Mouse (Mus musculus): Measurements from ENCODE around the gene Hsd17b1. TPM values are rescaled to one million over a fixed set of nuclear protein-coding genes. Genes with fewer than 3 reads are reported as not detected.

Gene Hsd17b1
- polyA plus RNA-seq, 1 experiment from 2014 or later = not detected

DNA sequence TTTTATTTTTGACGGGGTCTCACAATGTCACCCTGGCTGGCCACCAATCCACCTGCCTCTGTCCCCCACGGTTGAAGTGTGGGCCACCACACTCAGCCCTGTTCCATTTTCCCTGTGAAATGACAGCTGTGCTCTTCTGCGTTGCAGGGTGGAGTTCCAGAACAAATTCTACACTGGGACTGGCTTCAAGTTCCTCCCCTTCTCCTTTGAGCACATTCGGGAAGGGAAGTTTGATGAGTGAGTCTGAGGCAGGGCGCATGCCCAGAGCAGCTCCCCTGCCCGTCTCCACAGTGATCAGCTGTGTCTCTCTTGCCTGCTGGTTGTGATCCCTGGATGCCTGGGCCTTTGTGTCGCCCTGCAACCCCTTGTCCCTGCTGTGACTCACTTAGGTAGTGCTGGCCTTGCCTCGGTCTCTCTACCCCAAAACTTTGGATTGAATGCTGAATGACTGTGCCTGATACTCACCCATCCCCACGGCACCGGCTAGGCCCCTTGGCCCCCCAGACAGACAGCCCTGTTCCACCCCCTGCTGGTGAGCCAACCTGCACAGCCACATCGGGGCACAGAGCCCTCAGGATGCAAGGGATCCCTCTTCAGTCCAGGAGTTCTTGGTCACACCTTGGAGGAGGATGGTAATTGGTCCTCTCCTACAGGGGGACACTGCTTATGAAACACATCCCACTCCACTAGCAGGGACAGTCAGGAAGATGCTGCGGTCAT lies 15.9 kb upstream of the Hsd17b1 start:
- Histone ChIP-seq H3K36me3 (replicated peaks) (peaks cover 53% of the 10 kb centered on the region), H3K27me3 (replicated peaks; ENCODE audit: low read depth, poor library complexity, severe bottlenecking) (no peaks in the 10 kb centered on the region), H3K4me3 (no peak overlapping the region), H3K4me1 (peaks cover 51% of the 10 kb centered on the region), H3K9me3 (no peaks in the 10 kb centered on the region), H3K27ac (replicated peaks) (peak overlapping the region; percentile 77; the same call in 1 of the 2 replicates)
- no peak for DNase-seq (ENCODE audit: low spot score)
- 76% methylated on average over 12 of the region's 12 CpGs for WGBS

- Histone ChIP-seq H3K4me1 (peaks cover 51% of the 10 kb centered on the region), H3K9me3 (no peaks in the 10 kb centered on the region), H3K36me3 (replicated peaks) (peaks cover 49% of the 10 kb centered on the region), H3K27me3 (replicated peaks; ENCODE audit: low read depth, poor library complexity, severe bottlenecking) (peaks cover 6% of the 10 kb centered on the region), H3K4me3 (peak overlapping the region; percentile 16), H3K27ac (replicated peaks) (peak overlapping the region; percentile 77)
- DNase-seq (ENCODE audit: low spot score) = peak; percentile 36
- WGBS = 76% methylated on average over 14 of the region's 14 CpGs
Observed at GRCm38 (mm10) chr11:101062971-101063675, 15.1 kb upstream of the Hsd17b1 start.

- DNase-seq (ENCODE audit: low spot score) = peak; percentile 44
- Histone ChIP-seq H3K27me3 (replicated peaks; ENCODE audit: low read depth, poor library complexity, severe bottlenecking) (peaks cover 13% of the 10 kb centered on the region), H3K9me3 (no peaks in the 10 kb centered on the region), H3K36me3 (replicated peaks) (peaks cover 46% of the 10 kb centered on the region), H3K27ac (replicated peaks) (peak overlapping the region; percentile 77), H3K4me3 (peak overlapping the region; percentile 16), H3K4me1 (peaks cover 47% of the 10 kb centered on the region)
- 58% methylated on average over 12 of the region's 12 CpGs for WGBS
Observed at GRCm38 (mm10) chr11:101063676-101064327, 14.4 kb upstream of the Hsd17b1 start.

GRCm38 (mm10) chr11:101064462-101064861 lies 13.7 kb upstream of the Hsd17b1 start:
- Histone ChIP-seq H3K9me3 (no peaks in the 10 kb centered on the region), H3K27ac (replicated peaks) (peak overlapping the region; percentile 77), H3K4me3 (no peak overlapping the region), H3K4me1 (peaks cover 44% of the 10 kb centered on the region), H3K27me3 (replicated peaks; ENCODE audit: low read depth, poor library complexity, severe bottlenecking) (peaks cover 19% of the 10 kb centered on the region), H3K36me3 (replicated peaks) (peaks cover 39% of the 10 kb centered on the region)
- no peak for DNase-seq (ENCODE audit: low spot score)
- 79% methylated on average over 4 of the region's 4 CpGs for WGBS

- Histone ChIP-seq H3K4me3 (no peak overlapping the region), H3K36me3 (replicated peaks) (peaks cover 34% of the 10 kb centered on the region), H3K27ac (replicated peaks) (no peak overlapping the region), H3K27me3 (replicated peaks; ENCODE audit: low read depth, poor library complexity, severe bottlenecking) (peaks cover 20% of the 10 kb centered on the region), H3K4me1 (peaks cover 45% of the 10 kb centered on the region), H3K9me3 (no peaks in the 10 kb centered on the region)
- 95% methylated on average over 9 of the region's 9 CpGs for WGBS
- no peak for DNase-seq (ENCODE audit: low spot score)
Observed at GRCm38 (mm10) chr11:101065002-101065401, 13.2 kb upstream of the Hsd17b1 start.

DNA sequence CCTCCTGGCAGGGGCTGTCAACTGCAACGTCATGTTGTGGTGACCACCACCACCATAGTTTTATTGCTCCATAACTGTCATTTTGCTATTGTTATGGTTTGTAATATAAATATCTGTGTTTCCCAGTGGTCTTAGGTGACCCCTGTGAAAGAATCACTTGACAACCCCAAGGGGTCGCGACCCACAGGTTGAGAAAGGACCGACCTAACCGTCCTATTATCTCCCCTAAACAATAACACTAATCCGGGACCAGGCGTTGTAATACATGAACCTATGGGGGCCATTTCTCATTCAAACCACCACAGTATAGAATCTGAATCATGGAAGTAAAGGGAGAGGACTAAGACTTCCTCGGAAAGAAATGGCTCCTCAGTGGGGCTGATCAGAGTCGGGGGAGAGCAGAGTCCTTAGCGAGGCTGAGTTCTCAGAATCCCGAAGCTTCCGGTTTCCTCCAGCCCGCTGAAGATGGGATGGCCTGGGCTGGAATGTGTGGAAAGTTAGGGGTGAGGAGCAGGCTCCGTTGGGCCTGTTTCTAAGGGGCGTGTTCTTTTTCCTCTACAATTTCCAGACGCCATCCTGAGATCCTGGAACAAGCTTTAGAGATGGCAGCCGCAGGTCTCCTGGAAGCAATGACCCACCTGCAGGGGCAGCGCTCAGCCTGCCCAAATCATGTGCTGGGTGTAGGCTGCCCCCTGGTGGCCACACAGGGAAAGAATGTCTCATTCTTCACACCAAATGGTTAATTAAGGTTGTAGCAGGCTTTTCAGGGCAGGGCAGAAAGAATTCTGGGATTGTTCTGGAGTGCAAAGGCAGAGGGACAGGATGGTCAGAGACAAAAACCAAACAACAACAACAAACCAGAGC lies 11.4 kb upstream of the Hsd17b1 start:
- H3K4me1 ChIP-seq = peaks cover 50% of the 10 kb centered on the region
- peak overlapping the region; percentile 52 for H3K4me3 ChIP-seq
- peaks cover 34% of the 10 kb centered on the region for H3K27me3 ChIP-seq (replicated peaks; ENCODE audit: low read depth, poor library complexity, severe bottlenecking)
- peak; percentile 90 for DNase-seq (ENCODE audit: low spot score)
- no peaks in the 10 kb centered on the region for H3K9me3 ChIP-seq
- H3K27ac ChIP-seq (replicated peaks) = no peak overlapping the region; the same call in 1 of the 2 replicates
- peaks cover 19% of the 10 kb centered on the region for H3K36me3 ChIP-seq (replicated peaks)
- 25% methylated on average over 18 of the region's 18 CpGs for WGBS

- DNase-seq (ENCODE audit: low spot score) = peak; percentile 95
- peaks cover 53% of the 10 kb centered on the region for H3K27me3 ChIP-seq (replicated peaks; ENCODE audit: low read depth, poor library complexity, severe bottlenecking)
- no peaks in the 10 kb centered on the region for H3K9me3 ChIP-seq
- H3K4me3 ChIP-seq = peak within 1 kb of the TSS; percentile 89
- no peaks in the 10 kb centered on the region for H3K36me3 ChIP-seq (replicated peaks)
- H3K4me1 ChIP-seq = peaks cover 25% of the 10 kb centered on the region
- WGBS = 6% methylated on average over 35 of the region's 35 CpGs
- H3K27ac ChIP-seq (replicated peaks) = peak within 1 kb of the TSS; percentile 86
Observed at GRCm38 (mm10) chr11:101069391-101070188, 8.6 kb upstream of the Hsd17b1 start, which contains the start of gene Naglu. TSS of gene Naglu (plus strand) at chr11:101070012.

DNA sequence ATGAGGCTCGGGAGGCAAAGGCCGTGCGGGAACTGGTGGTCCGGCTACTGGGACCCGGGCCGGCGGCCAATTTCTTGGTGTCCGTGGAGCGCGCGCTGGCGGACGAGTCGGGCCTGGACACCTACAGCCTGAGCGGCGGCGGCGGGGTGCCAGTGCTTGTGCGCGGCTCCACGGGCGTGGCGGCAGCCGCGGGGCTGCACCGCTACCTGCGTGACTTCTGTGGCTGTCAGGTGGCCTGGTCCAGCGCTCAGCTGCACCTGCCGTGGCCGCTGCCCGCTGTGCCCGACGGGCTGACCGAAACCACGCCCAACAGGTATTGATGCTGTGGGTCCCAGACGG lies 8.1 kb upstream of the Hsd17b1 start:
- DNase-seq (ENCODE audit: low spot score) = no peak
- Histone ChIP-seq H3K27me3 (replicated peaks; ENCODE audit: low read depth, poor library complexity, severe bottlenecking) (peaks cover 53% of the 10 kb centered on the region), H3K4me3 (peak overlapping the region; percentile 89), H3K36me3 (replicated peaks) (no peaks in the 10 kb centered on the region), H3K4me1 (peaks cover 25% of the 10 kb centered on the region), H3K27ac (replicated peaks) (peak overlapping the region; percentile 86), H3K9me3 (no peaks in the 10 kb centered on the region)
- under 1% methylated on average over 36 of the region's 36 CpGs for WGBS

GRCm38 (mm10) chr11:101070987-101071386 lies 7.2 kb upstream of the Hsd17b1 start:
- 73% methylated on average over 6 of the region's 6 CpGs for WGBS
- H3K36me3 ChIP-seq (replicated peaks) = no peaks in the 10 kb centered on the region
- H3K4me3 ChIP-seq = peak overlapping the region; percentile 89
- H3K4me1 ChIP-seq = peaks cover 25% of the 10 kb centered on the region
- no peak overlapping the region for H3K27ac ChIP-seq (replicated peaks)
- no peak for DNase-seq (ENCODE audit: low spot score)
- no peaks in the 10 kb centered on the region for H3K9me3 ChIP-seq
- peaks cover 55% of the 10 kb centered on the region for H3K27me3 ChIP-seq (replicated peaks; ENCODE audit: low read depth, poor library complexity, severe bottlenecking)

GRCm38 (mm10) chr11:101071810-101072428 lies 6.3 kb upstream of the Hsd17b1 start:
- H3K36me3 ChIP-seq (replicated peaks) = no peaks in the 10 kb centered on the region; the same call in 1 of the 2 replicates
- WGBS = 71% methylated on average over 14 of the region's 14 CpGs

GRCm38 (mm10) chr11:101079746-101080145 lies 1.5 kb downstream of the Hsd17b1 start:
- Histone ChIP-seq H3K27ac (replicated peaks) (no peak overlapping the region), H3K9me3 (no peaks in the 10 kb centered on the region), H3K4me3 (peak overlapping the region; percentile 2; the same call in 1 of the 2 replicates), H3K36me3 (replicated peaks) (peaks cover 6% of the 10 kb centered on the region), H3K4me1 (peaks cover 36% of the 10 kb centered on the region), H3K27me3 (replicated peaks; ENCODE audit: low read depth, poor library complexity, severe bottlenecking) (peaks cover 62% of the 10 kb centered on the region)
- DNase-seq (ENCODE audit: low spot score) = peak; percentile 46
- WGBS = 2% methylated on average over 27 of the region's 27 CpGs

More at GRCm38 (mm10) chr11:101071810-101072428, 6.3 kb upstream of the Hsd17b1 start:
- no peaks in the 10 kb centered on the region for H3K9me3 ChIP-seq
- H3K27me3 ChIP-seq (replicated peaks; ENCODE audit: low read depth, poor library complexity, severe bottlenecking) = peaks cover 64% of the 10 kb centered on the region
- no peak overlapping the region for H3K4me3 ChIP-seq
- H3K4me1 ChIP-seq = peaks cover 21% of the 10 kb centered on the region
- no peak overlapping the region for H3K27ac ChIP-seq (replicated peaks)
- no peak for DNase-seq (ENCODE audit: low spot score)

All from embryonic facial prominence, embryonic 10.5 days (tissue).